Mouse (Mus musculus) 3T3-L1 (cell line): ENCODE data around the gene Dgkq.
A peak's percentile ranks its signal among the peaks of the same experiment; 100 is the strongest.

Source experiments
- DNase-seq: peaks from one replicate; pipeline ENCODE4 v3.0.0-alpha.2; 2015; ENCODE audit warnings: low read depth, low spot score

Gene Dgkq

GRCm38 (mm10) chr5:108668977-108669936, at the start of gene Dgkq:
Gene Dgkq (minus strand): TSS chr5:108669672.
- peak; percentile 93 for DNase-seq

- DNase-seq, result no peak
Observed at GRCm38 (mm10) chr5:108718051-108718450, 48.6 kb upstream of the Dgkq start.

- no peak for DNase-seq
Observed at GRCm38 (mm10) chr5:108715974-108716373, 46.5 kb upstream of the Dgkq start.

- peak; percentile 71 for DNase-seq
Observed at GRCm38 (mm10) chr5:108714149-108714548, 44.7 kb upstream of the Dgkq start.

GRCm38 (mm10) chr5:108713691-108714090, 44.2 kb upstream of the Dgkq start:
- peak; percentile 33 for DNase-seq

GRCm38 (mm10) chr5:108713096-108713495, 43.6 kb upstream of the Dgkq start:
- DNase-seq, result peak; percentile 51

- DNase-seq, result no peak
Observed at GRCm38 (mm10) chr5:108711968-108712367, 42.5 kb upstream of the Dgkq start.

GRCm38 (mm10) chr5:108708981-108709731, 39.7 kb upstream of the Dgkq start:
- no peak for DNase-seq

- DNase-seq, result no peak
Observed at GRCm38 (mm10) chr5:108708419-108708818, 38.9 kb upstream of the Dgkq start.

GRCm38 (mm10) chr5:108707758-108708157, 38.3 kb upstream of the Dgkq start:
- no peak for DNase-seq

GRCm38 (mm10) chr5:108703754-108704626, 34.5 kb upstream of the Dgkq start:
- no peak for DNase-seq

- DNase-seq, result no peak
Observed at GRCm38 (mm10) chr5:108701341-108702021, 32.0 kb upstream of the Dgkq start.

- no peak for DNase-seq
Observed at GRCm38 (mm10) chr5:108700346-108700745, 30.9 kb upstream of the Dgkq start.

- peak; percentile 67 for DNase-seq
Observed at GRCm38 (mm10) chr5:108697341-108697753, 27.9 kb upstream of the Dgkq start.

GRCm38 (mm10) chr5:108696542-108696941, 27.1 kb upstream of the Dgkq start:
- peak; percentile 28 for DNase-seq

GRCm38 (mm10) chr5:108695861-108696260, 26.4 kb upstream of the Dgkq start:
- no peak for DNase-seq

GRCm38 (mm10) chr5:108694352-108695261, 25.1 kb upstream of the Dgkq start:
- peak; percentile 32 for DNase-seq

GRCm38 (mm10) chr5:108693872-108694288, 24.4 kb upstream of the Dgkq start:
- DNase-seq, result peak; percentile 93

GRCm38 (mm10) chr5:108692271-108692670, 22.8 kb upstream of the Dgkq start, which contains the start of gene Fgfrl1:
Gene Fgfrl1 (plus strand): TSS chr5:108692382.
- DNase-seq, result peak; percentile 76

- DNase-seq, result no peak
Observed at GRCm38 (mm10) chr5:108691152-108691551, 21.7 kb upstream of the Dgkq start.
